Mouse (Mus musculus) spleen, adult 2 months (tissue): ENCODE data around the gene Cpne5. TPM values are rescaled to one million over a fixed set of nuclear protein-coding genes. Genes with fewer than 3 reads are reported as not detected.

Experiments used
- DNase-seq, 2 experiments: peaks; one replicate each; pipeline versions ENCODE4 v3.0.0 to v3.0.0-alpha.2; 2012 to 2021; ENCODE audit warnings: low spot score in 2 of 2, low read depth in 1 of 2
- H3K27ac ChIP-seq: fragments of 200-500 bp; 2 replicates; pipeline ENCODE4 v1.5.1; 2012; ENCODE audit warnings: low read length, inconsistent platforms; ENCODE audit not compliant: insufficient read depth
- H3K27me3 ChIP-seq: fragments of 200-500 bp; 2 replicates; pipeline ENCODE4 v1.6.1; 2012; ENCODE audit warnings: mild to moderate bottlenecking, moderate library complexity, low read length, inconsistent platforms; ENCODE audit not compliant: control insufficient read depth, insufficient read depth
- H3K36me3 ChIP-seq: fragments of 200-500 bp; 2 replicates; pipeline ENCODE4 v1.6.1; 2012; ENCODE audit warnings: mild to moderate bottlenecking, low read length, inconsistent platforms; ENCODE audit not compliant: control insufficient read depth, insufficient read depth
- H3K4me1 ChIP-seq: fragments of 200-500 bp; 2 replicates; pipeline ENCODE4 v1.6.1; 2011; ENCODE audit warnings: inconsistent platforms; ENCODE audit not compliant: control insufficient read depth, insufficient read depth, insufficient read length
- H3K4me3 ChIP-seq: fragments of 200-500 bp; 2 replicates; pipeline ENCODE4 v1.5.1; 2011; ENCODE audit warnings: mild to moderate bottlenecking, inconsistent platforms; ENCODE audit not compliant: insufficient read depth, insufficient read length; ENCODE audit errors: extremely low read depth
- CTCF ChIP-seq: fragments of 200-500 bp; IDR thresholded peaks from 2 replicates; pipeline ENCODE4 v1.5.1; 2011; ENCODE audit warnings: mild to moderate bottlenecking, inconsistent platforms; ENCODE audit not compliant: insufficient read depth, insufficient read length, insufficient replicate concordance; ENCODE audit errors: extremely low read depth
- POLR2A ChIP-seq: fragments of 200-500 bp; IDR thresholded peaks from 2 replicates; pipeline ENCODE4 v1.6.1; 2011; ENCODE audit warnings: low read depth, low read length, inconsistent platforms
- WGBS: fragments of 180-500 bp; shearing (Covaris S2); methylation state at CpG from one replicate; pipeline ENCODE4 v1.1.7; 2018; 5-methylcytosine and 5-hydroxymethylcytosine counted together
- polyA plus RNA-seq: library from polyadenylated mRNA; depleted of rRNA; stranded (reverse); fragments of >200 nt; gene quantifications from 2 replicates; pipeline ENCODE4 v1.2.3, GENCODE M21; 2012

Gene Cpne5
- polyA plus RNA-seq, 1 experiment, result 2.4 TPM

- H3K4me3 ChIP-seq, result no peak overlapping the region
- no peak overlapping the region for H3K27ac ChIP-seq
- no peak for DNase-seq
- no peaks in the 10 kb centered on the region for H3K27me3 ChIP-seq
- H3K4me1 ChIP-seq, result no peaks in the 10 kb centered on the region
- 92% methylated on average over 3 of the region's 3 CpGs for WGBS
- no peaks in the 10 kb centered on the region for H3K36me3 ChIP-seq
- no peak for TF ChIP-seq POLR2A
- TF ChIP-seq CTCF, result no peak
Observed at GRCm38 (mm10) chr17:29126561-29126960, 111.4 kb downstream of the Cpne5 start.

GRCm38 (mm10) chr17:29123578-29124174 lies 114.3 kb downstream of the Cpne5 start:
- no peak overlapping the region for H3K27ac ChIP-seq
- TF ChIP-seq POLR2A (no peak), CTCF (no peak)
- WGBS, result 82% methylated on average over 6 of the region's 6 CpGs
- DNase-seq, result no peak
- no peaks in the 10 kb centered on the region for H3K27me3 ChIP-seq
- no peak overlapping the region for H3K4me3 ChIP-seq
- no peaks in the 10 kb centered on the region for H3K36me3 ChIP-seq
- no peaks in the 10 kb centered on the region for H3K4me1 ChIP-seq

- H3K36me3 ChIP-seq, result no peaks in the 10 kb centered on the region
- no peak overlapping the region for H3K27ac ChIP-seq
- no peak overlapping the region for H3K4me3 ChIP-seq
- no peak for TF ChIP-seq CTCF
- no peak for TF ChIP-seq POLR2A
- no peaks in the 10 kb centered on the region for H3K4me1 ChIP-seq
- DNase-seq, result no peak
- 87% methylated on average over 6 of the region's 6 CpGs for WGBS
- no peaks in the 10 kb centered on the region for H3K27me3 ChIP-seq
Observed at GRCm38 (mm10) chr17:29122817-29123216, 115.2 kb downstream of the Cpne5 start.

GRCm38 (mm10) chr17:29120666-29121065 lies 117.3 kb downstream of the Cpne5 start:
- H3K36me3 ChIP-seq, result no peaks in the 10 kb centered on the region
- H3K4me3 ChIP-seq, result no peak overlapping the region
- 89% methylated on average over 12 of the region's 12 CpGs for WGBS
- H3K27me3 ChIP-seq, result no peaks in the 10 kb centered on the region
- TF ChIP-seq POLR2A (no peak), CTCF (no peak)
- H3K4me1 ChIP-seq, result no peaks in the 10 kb centered on the region
- DNase-seq, result no peak
- H3K27ac ChIP-seq, result no peak overlapping the region

- H3K27ac ChIP-seq, result no peak overlapping the region
- H3K4me1 ChIP-seq, result no peaks in the 10 kb centered on the region
- no peak for DNase-seq
- TF ChIP-seq CTCF, result no peak
- no peak for TF ChIP-seq POLR2A
- H3K4me3 ChIP-seq, result no peak overlapping the region
- no peaks in the 10 kb centered on the region for H3K27me3 ChIP-seq
- no peaks in the 10 kb centered on the region for H3K36me3 ChIP-seq
- WGBS, result 75% methylated on average over 5 of the region's 5 CpGs
Observed at GRCm38 (mm10) chr17:29118057-29118456, 119.9 kb downstream of the Cpne5 start.

- no peaks in the 10 kb centered on the region for H3K36me3 ChIP-seq
- no peaks in the 10 kb centered on the region for H3K27me3 ChIP-seq
- WGBS, result 89% methylated on average over 8 of the region's 8 CpGs
- TF ChIP-seq CTCF (no peak), POLR2A (no peak)
- no peak overlapping the region for H3K4me3 ChIP-seq
- DNase-seq, result no peak
- H3K27ac ChIP-seq, result no peak overlapping the region
- no peaks in the 10 kb centered on the region for H3K4me1 ChIP-seq
Observed at GRCm38 (mm10) chr17:29117006-29117648, 120.8 kb downstream of the Cpne5 start.

- Histone ChIP-seq H3K36me3 (no peaks in the 10 kb centered on the region), H3K27me3 (no peaks in the 10 kb centered on the region), H3K4me1 (peaks cover 2% of the 10 kb centered on the region; the same call in 1 of the 2 replicates), H3K4me3 (no peak overlapping the region), H3K27ac (no peak overlapping the region)
- TF ChIP-seq CTCF (no peak), POLR2A (no peak)
- no peak for DNase-seq
- WGBS, result 66% methylated on average over 12 of the region's 12 CpGs
Observed at GRCm38 (mm10) chr17:29116023-29116422, 121.9 kb downstream of the Cpne5 start.
